Mouse (Mus musculus) kidney, adult 8-10 months (tissue): ENCODE results near the gene Mpo.

Experiments used
- DNase-seq, 2 experiments: peaks; one replicate each; pipeline ENCODE4 v3.0.0; 2022

The Mpo gene

GRCm38 (mm10) chr11:87805448-87805847 is 12.1 kb downstream of the Mpo start:
- DNase-seq = peak; percentile 11 to 38

GRCm38 (mm10) chr11:87807433-87807832 is 14.1 kb downstream of the Mpo start:
- DNase-seq = no peak

GRCm38 (mm10) chr11:87808236-87808635 is 14.9 kb downstream of the Mpo start:
- no peak for DNase-seq

- no peak for DNase-seq
Observed at GRCm38 (mm10) chr11:87811396-87811795, 18.0 kb downstream of the Mpo start.

GRCm38 (mm10) chr11:87814831-87815230 is 21.4 kb downstream of the Mpo start:
- no peak for DNase-seq

- DNase-seq = peak in 1 of 2 experiments; percentile 8
Observed at GRCm38 (mm10) chr11:87816707-87817442, 23.5 kb downstream of the Mpo start.

- no peak for DNase-seq
Observed at GRCm38 (mm10) chr11:87817443-87817773, 24.0 kb downstream of the Mpo start.

GRCm38 (mm10) chr11:87821502-87821901 is 28.1 kb downstream of the Mpo start:
- no peak for DNase-seq

- DNase-seq = no peak
Observed at GRCm38 (mm10) chr11:87828239-87828900, 35.0 kb downstream of the Mpo start, which contains the start of gene Lpo. TSS of gene Lpo (minus strand) at chr11:87828289.

- no peak for DNase-seq
Observed at GRCm38 (mm10) chr11:87840676-87841075, 47.3 kb downstream of the Mpo start.

- no peak for DNase-seq
Observed at GRCm38 (mm10) chr11:87841436-87841835, 48.1 kb downstream of the Mpo start.

GRCm38 (mm10) chr11:87846968-87847600 is 53.7 kb downstream of the Mpo start:
- no peak for DNase-seq

- DNase-seq = no peak
Observed at GRCm38 (mm10) chr11:87847884-87848283, 54.5 kb downstream of the Mpo start.

- DNase-seq = peak; percentile 83 to 91
Observed at GRCm38 (mm10) chr11:87852690-87853596, 59.6 kb downstream of the Mpo start, which contains the start of gene Mks1. TSS of gene Mks1 (plus strand) at chr11:87853215.

GRCm38 (mm10) chr11:87853597-87853954 is 60.2 kb downstream of the Mpo start:
- peak in 1 of 2 experiments; percentile 6 for DNase-seq
